Mouse (Mus musculus) thymus, postnatal 10 days (tissue): ENCODE data around the gene Klhl10.

ENCODE experiments used
- DNase-seq, 2 experiments: peaks; one replicate each; pipeline ENCODE4 v3.0.0; 2021; ENCODE audit warnings: low spot score in 2 of 2

Gene Klhl10

GRCm38 (mm10) chr11:100462699-100463098 lies 21.0 kb downstream of the Klhl10 start:
- DNase-seq = no peak

GRCm38 (mm10) chr11:100465229-100465792 lies 23.6 kb downstream of the Klhl10 start:
- no peak for DNase-seq

- DNase-seq = no peak
These were observed 24.1 kb downstream of the Klhl10 start for GRCm38 (mm10) chr11:100465833-100466232.

- peak in 1 of 2 experiments; percentile 15 for DNase-seq
These were observed 29.9 kb downstream of the Klhl10 start for GRCm38 (mm10) chr11:100471352-100472196.

GRCm38 (mm10) chr11:100472197-100472934 lies 30.6 kb downstream of the Klhl10 start, which contains the start of gene Klhl11:
Klhl11 (minus strand) TSS chr11:100472741.
- DNase-seq = peak; percentile 81 to 89

- no peak for DNase-seq
These were observed 31.2 kb downstream of the Klhl10 start for GRCm38 (mm10) chr11:100472935-100473295.

GRCm38 (mm10) chr11:100476281-100476680 lies 34.6 kb downstream of the Klhl10 start:
- DNase-seq = no peak

GRCm38 (mm10) chr11:100479152-100479551 lies 37.4 kb downstream of the Klhl10 start:
- DNase-seq = no peak

- DNase-seq = no peak
These were observed 42.7 kb downstream of the Klhl10 start for GRCm38 (mm10) chr11:100484461-100484860.

GRCm38 (mm10) chr11:100485801-100486538 lies 44.3 kb downstream of the Klhl10 start:
- peak in 1 of 2 experiments; percentile 21 for DNase-seq

GRCm38 (mm10) chr11:100490951-100491350 lies 49.2 kb downstream of the Klhl10 start:
- DNase-seq = no peak

GRCm38 (mm10) chr11:100493771-100494170 lies 52.1 kb downstream of the Klhl10 start:
- DNase-seq = no peak

GRCm38 (mm10) chr11:100500241-100500640 lies 58.5 kb downstream of the Klhl10 start:
- no peak for DNase-seq

- no peak for DNase-seq
These were observed 58.9 kb downstream of the Klhl10 start for GRCm38 (mm10) chr11:100500651-100501050.

GRCm38 (mm10) chr11:100501321-100501720 lies 59.6 kb downstream of the Klhl10 start:
- no peak for DNase-seq

GRCm38 (mm10) chr11:100504990-100505660 lies 63.4 kb downstream of the Klhl10 start:
- no peak for DNase-seq

- no peak for DNase-seq
These were observed 64.3 kb downstream of the Klhl10 start for GRCm38 (mm10) chr11:100505997-100506396.
